Mouse (Mus musculus) G1E-ER4 (cell line): ENCODE results near the gene Cdk16. TPM values are rescaled to one million over a fixed set of nuclear protein-coding genes. Genes with fewer than 3 reads are reported as not detected.

Source experiments
- GATA1 ChIP-seq: IDR thresholded peaks from one replicate; pipeline ENCODE4 v1.8.0; 2012; ENCODE audit warnings: low read length, inconsistent platforms
- polyA plus RNA-seq: library from polyadenylated mRNA; stranded (reverse); fragments of >175 nt; gene quantifications from 2 replicates; pipeline ENCODE4 v1.2.3, GENCODE M21; 2012

Cdk16 gene
- 90.8 and 112 TPM in 2 replicates for polyA plus RNA-seq

DNA sequence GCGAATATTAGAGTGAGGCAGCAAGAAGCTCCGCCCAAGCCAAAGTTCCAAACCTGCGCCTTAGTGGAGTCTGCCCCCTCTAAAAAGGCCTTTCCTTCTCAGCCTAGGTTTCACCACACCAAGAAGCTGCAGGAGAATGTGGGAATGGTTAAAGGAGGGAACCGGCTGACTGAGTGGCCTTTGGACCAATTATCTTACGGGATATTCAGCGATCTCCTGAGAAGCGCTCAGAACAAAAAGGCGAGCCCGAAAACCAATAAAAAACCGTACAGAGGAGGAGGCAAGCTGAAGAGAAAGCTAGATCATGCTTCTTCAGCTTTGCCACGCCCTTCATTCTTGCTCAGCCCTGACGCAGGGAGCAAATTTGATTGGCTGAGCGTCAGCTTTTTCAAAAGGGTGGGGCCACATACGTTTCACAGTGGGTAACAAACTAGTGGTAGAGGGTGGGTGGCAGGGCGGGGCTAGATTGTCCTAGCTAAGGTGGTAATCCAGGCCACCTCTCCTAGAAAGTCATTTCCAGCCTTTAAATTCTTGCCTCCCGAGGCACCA, at the start of gene Cdk16:
Gene Cdk16, plus strand, starts transcription at position 436 of the 549 bp plus-strand sequence.
- TF ChIP-seq GATA1 = no peak

GRCm38 (mm10) chrX:20638141-20638540, 49.6 kb upstream of the Cdk16 start:
- TF ChIP-seq GATA1 = no peak

GRCm38 (mm10) chrX:20644780-20645179, 43.0 kb upstream of the Cdk16 start:
- TF ChIP-seq GATA1 = no peak

- TF ChIP-seq GATA1 = no peak
Observed at GRCm38 (mm10) chrX:20657593-20657992, 30.2 kb upstream of the Cdk16 start.

- TF ChIP-seq GATA1 = no peak
Observed at GRCm38 (mm10) chrX:20658026-20658652, 29.6 kb upstream of the Cdk16 start, which contains the start of gene Uba1. Uba1 (plus strand) TSS chrX:20658326.

DNA sequence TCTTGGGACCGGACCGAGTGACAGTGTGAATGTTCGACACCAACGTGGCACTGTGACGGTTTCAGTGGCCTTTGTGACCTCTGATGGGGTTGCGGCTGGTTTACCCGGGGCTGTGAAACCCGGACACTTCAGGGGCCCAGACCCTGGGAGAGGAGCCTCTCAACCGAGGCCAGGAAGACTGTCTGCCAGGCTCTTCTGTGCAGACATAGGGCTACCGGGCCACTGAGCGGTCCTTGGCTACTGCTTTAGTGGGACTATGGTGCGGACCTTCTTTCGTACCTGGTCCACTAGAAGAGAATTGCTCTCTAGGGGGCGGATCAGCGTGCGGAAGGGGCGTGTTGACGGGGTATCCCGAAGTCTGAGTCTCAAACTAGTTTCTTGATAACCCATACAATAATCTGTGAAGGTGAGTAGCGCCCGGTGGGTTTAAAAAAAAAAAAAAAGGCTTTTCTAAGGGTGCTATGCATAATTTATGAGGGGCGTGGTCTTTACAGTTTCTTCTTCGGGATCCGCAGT, 28.8 kb upstream of the Cdk16 start:
- TF ChIP-seq GATA1 = no peak

- no peak for TF ChIP-seq GATA1
Observed at GRCm38 (mm10) chrX:20662317-20662715, 25.4 kb upstream of the Cdk16 start.

- no peak for TF ChIP-seq GATA1
Observed at GRCm38 (mm10) chrX:20662716-20663443, 24.9 kb upstream of the Cdk16 start.

- no peak for TF ChIP-seq GATA1
Observed at GRCm38 (mm10) chrX:20663444-20663790, 24.3 kb upstream of the Cdk16 start.

GRCm38 (mm10) chrX:20688068-20688547, 354 bp downstream of the Cdk16 start:
- TF ChIP-seq GATA1 = no peak

- no peak for TF ChIP-seq GATA1
Observed at GRCm38 (mm10) chrX:20688615-20689014, 861 bp downstream of the Cdk16 start.

- no peak for TF ChIP-seq GATA1
Observed at GRCm38 (mm10) chrX:20691566-20691965, 3.8 kb downstream of the Cdk16 start.

- TF ChIP-seq GATA1 = no peak
Observed at GRCm38 (mm10) chrX:20692616-20693015, 4.9 kb downstream of the Cdk16 start.

- no peak for TF ChIP-seq GATA1
Observed at GRCm38 (mm10) chrX:20695842-20696241, 8.1 kb downstream of the Cdk16 start.

- no peak for TF ChIP-seq GATA1
Observed at GRCm38 (mm10) chrX:20703741-20704290, 16.1 kb downstream of the Cdk16 start, which contains the start of gene Usp11. Usp11 (plus strand) TSS chrX:20703906.
